Mouse (Mus musculus) CH12.LX (cell line): ENCODE results near the gene Mettl7b. TPM values are rescaled to one million over a fixed set of nuclear protein-coding genes. Genes with fewer than 3 reads are reported as not detected.

Experiments
- DNase-seq: peaks from one replicate; pipeline ENCODE4 v3.0.0-alpha.2; 2013; ENCODE audit errors: extremely low read depth
- H3K27ac ChIP-seq: 2 replicates; pipeline ENCODE4 v1.5.1; 2012; ENCODE audit warnings: low read depth, mild to moderate bottlenecking, control low read depth, moderate library complexity; ENCODE audit not compliant: insufficient read depth
- H3K27me3 ChIP-seq: replicated peaks from 2 replicates; pipeline ENCODE3; 2012; ENCODE audit warnings: inconsistent platforms
- H3K36me3 ChIP-seq, 2 experiments: replicated peaks in 1 of 2; 2 replicates each; pipeline versions ENCODE3 to v1.6.1; 2012; ENCODE audit warnings: inconsistent platforms in 1 of 2, low read length in 1 of 2, mild to moderate bottlenecking in 1 of 2, mixed read lengths in 1 of 2, moderate library complexity in 1 of 2; ENCODE audit not compliant: control insufficient read depth in 1 of 2, insufficient read depth in 1 of 2
- H3K4me1 ChIP-seq, 2 experiments: 2 replicates each; pipeline ENCODE4 v1.6.1; 2012; ENCODE audit warnings: inconsistent platforms in 1 of 2, moderate library complexity in 1 of 2; ENCODE audit not compliant: insufficient read depth in 2 of 2, control insufficient read depth in 1 of 2
- H3K4me2 ChIP-seq: 2 replicates; pipeline ENCODE4 v1.6.1; 2012; ENCODE audit warnings: low read depth, mild to moderate bottlenecking, control low read depth; ENCODE audit not compliant: poor library complexity, insufficient read depth, severe bottlenecking
- H3K4me3 ChIP-seq, 3 experiments: fragments of 150-350 bp in 1 of 3; sonication (generic) in 1 of 3; replicated peaks in 1 of 3; 2 replicates each; pipeline versions ENCODE3 to v1.5.1; 2011 to 2012; ENCODE audit warnings: low read depth in 2 of 3, low read length in 2 of 3, mild to moderate bottlenecking in 2 of 3, moderate library complexity in 2 of 3, control low read depth in 1 of 3, improper control_type of control experiment in 1 of 3, inconsistent platforms in 1 of 3, mixed read lengths in 1 of 3; ENCODE audit not compliant: poor library complexity in 1 of 3
- H3K79me2 ChIP-seq: replicated peaks from 2 replicates; pipeline ENCODE4 v1.6.1; 2012; ENCODE audit warnings: mild to moderate bottlenecking, moderate library complexity; ENCODE audit not compliant: control insufficient read depth, poor library complexity, insufficient read depth, severe bottlenecking; ENCODE audit errors: extremely low read depth
- H3K9ac ChIP-seq: 2 replicates; pipeline ENCODE4 v1.6.1; 2012; ENCODE audit warnings: low read depth, mild to moderate bottlenecking, control low read depth, moderate library complexity; ENCODE audit not compliant: insufficient read depth
- H3K9me3 ChIP-seq: replicated peaks from 2 replicates; pipeline ENCODE3; 2012; ENCODE audit warnings: low read length, inconsistent platforms, mixed read lengths
- CHD2 ChIP-seq: IDR thresholded peaks from 2 replicates; pipeline ENCODE4 v1.6.1; 2011; ENCODE audit warnings: low read length, improper control_type of control experiment
- CTCF ChIP-seq, 2 experiments: IDR thresholded peaks in 1 of 2; conservative IDR thresholded peaks in 1 of 2; 2 replicates each; pipeline ENCODE4 v1.5.1; 2011 to 2012; ENCODE audit warnings: low read depth in 2 of 2, low read length in 2 of 2, improper control_type of control experiment in 1 of 2, inconsistent platforms in 1 of 2, mild to moderate bottlenecking in 1 of 2, moderate library complexity in 1 of 2
- ELF1 ChIP-seq: IDR thresholded peaks from 2 replicates; pipeline ENCODE4 v1.6.1; 2014; ENCODE audit warnings: low read depth, mild to moderate bottlenecking, inconsistent platforms, low read length, improper control_type of control experiment
- EP300 ChIP-seq: IDR thresholded peaks from 2 replicates; pipeline ENCODE4 v1.6.1; 2011; ENCODE audit warnings: low read length, improper control_type of control experiment
- GABPA ChIP-seq: IDR thresholded peaks from 2 replicates; pipeline ENCODE4 v1.6.1; 2012; ENCODE audit warnings: low read depth, low read length, improper control_type of control experiment, inconsistent platforms; ENCODE audit not compliant: insufficient replicate concordance
- HCFC1 ChIP-seq: IDR thresholded peaks from 2 replicates; pipeline ENCODE4 v1.6.1; 2012; ENCODE audit warnings: low read depth, mild to moderate bottlenecking, inconsistent platforms, low read length, improper control_type of control experiment
- JUN ChIP-seq: IDR thresholded peaks from 2 replicates; pipeline ENCODE4 v1.6.1; 2011; ENCODE audit warnings: low read depth, mild to moderate bottlenecking, low read length, improper control_type of control experiment, moderate library complexity; ENCODE audit not compliant: insufficient read depth
- MAX ChIP-seq: IDR thresholded peaks from 2 replicates; pipeline ENCODE4 v1.6.1; 2011; ENCODE audit warnings: low read length, improper control_type of control experiment
- MAZ ChIP-seq: IDR thresholded peaks from 2 replicates; pipeline ENCODE4 v1.6.1; 2012; ENCODE audit warnings: low read depth, mild to moderate bottlenecking, inconsistent platforms, low read length, improper control_type of control experiment, moderate library complexity
- NRF1 ChIP-seq: IDR thresholded peaks from 2 replicates; pipeline ENCODE4 v1.6.1; 2014; ENCODE audit warnings: low read depth, mild to moderate bottlenecking, inconsistent platforms, low read length, improper control_type of control experiment, moderate library complexity
- POLR2A ChIP-seq: IDR thresholded peaks from 2 replicates; pipeline ENCODE4 v1.6.1; 2011; ENCODE audit warnings: low read depth, mild to moderate bottlenecking, improper control_type of control experiment, low read length
- POLR2AphosphoS2 ChIP-seq: IDR thresholded peaks from 2 replicates; pipeline ENCODE4 v1.6.1; 2011; ENCODE audit warnings: low read depth, low read length, improper control_type of control experiment
- SMC3 ChIP-seq: IDR thresholded peaks from 2 replicates; pipeline ENCODE4 v1.6.1; 2011; ENCODE audit warnings: low read depth, low read length, improper control_type of control experiment
- TBP ChIP-seq: conservative IDR thresholded peaks from 2 replicates; pipeline ENCODE4 v1.6.1; 2011; ENCODE audit warnings: low read depth, low read length, improper control_type of control experiment
- TCF12 ChIP-seq: IDR thresholded peaks from 2 replicates; pipeline ENCODE4 v1.6.1; 2014; ENCODE audit warnings: low read depth, mild to moderate bottlenecking, inconsistent platforms, low read length, improper control_type of control experiment
- UBTF ChIP-seq: IDR thresholded peaks from 2 replicates; pipeline ENCODE4 v1.6.1; 2012; ENCODE audit warnings: low read depth, mild to moderate bottlenecking, inconsistent platforms, low read length, improper control_type of control experiment, moderate library complexity
- ZC3H11A ChIP-seq: IDR thresholded peaks from 2 replicates; pipeline ENCODE4 v1.6.1; 2012; ENCODE audit warnings: low read depth, mild to moderate bottlenecking, inconsistent platforms, low read length, improper control_type of control experiment
- ZKSCAN1 ChIP-seq: IDR thresholded peaks from 2 replicates; pipeline ENCODE4 v1.6.1; 2012; ENCODE audit warnings: low read depth, inconsistent platforms, low read length, improper control_type of control experiment, borderline replicate concordance
- ZMIZ1 ChIP-seq: IDR thresholded peaks from 2 replicates; pipeline ENCODE4 v1.6.1; 2012; ENCODE audit warnings: low read depth, mild to moderate bottlenecking, inconsistent platforms, low read length, improper control_type of control experiment
- dilution Hi-C: fragments of 300-500 bp; cut with MboI; formaldehyde crosslinking; loops from 2 replicates; pipeline ENCODE4 v1.14.3; 2020; ENCODE audit warnings: low sequenced_read_pairs; ENCODE audit not compliant: extremely low pct_unique_long_range_greater_than_20kb, extremely low pct_ligation_motif_present
- in situ Hi-C: fragments of 300-500 bp; cut with MboI; formaldehyde crosslinking; loops from 3 replicates; pipeline ENCODE4 v1.14.3; 2019; ENCODE audit warnings: low sequenced_read_pairs, low pct_ligation_motif_present, low pct_unique_long_range_greater_than_20kb, mixed read lengths
- polyA plus RNA-seq: library from polyadenylated mRNA; unstranded; fragments of >175 nt; gene quantifications from 2 replicates; pipeline ENCODE4 v1.2.1, GENCODE M21; 2012; ENCODE audit warnings: low read depth; ENCODE audit not compliant: insufficient read length
- total RNA-seq, 2 experiments: library from RNA; depleted of rRNA; stranded (reverse); fragments of 300-350 nt in 1 of 2; fragments of >200 nt in 1 of 2; gene quantifications; 2 replicates each; pipeline ENCODE4 v1.2.3; 2012 to 2014

The Mettl7b gene
- total and polyA plus RNA-seq, 3 experiments, result not detected

- H3K9me3 ChIP-seq, result no peaks in the 10 kb centered on the region
- H3K79me2 ChIP-seq, result no peaks in the 10 kb centered on the region
- peak within 1 kb of the TSS; percentile 57 for H3K4me2 ChIP-seq
- H3K9ac ChIP-seq, result no peak within 1 kb of the TSS
- H3K27me3 ChIP-seq, result peaks cover 54% of the 10 kb centered on the region
- no peak within 1 kb of the TSS for H3K4me3 ChIP-seq
- in situ Hi-C loops, result no loop called here
- peaks cover 0 to 4% of the 10 kb centered on the region in 2 experiments; a peak in 2 of 4 replicates for H3K4me1 ChIP-seq
- no peak within 1 kb of the TSS for H3K27ac ChIP-seq
- TF ChIP-seq MAZ (no peak), POLR2AphosphoS2 (no peak), MAX (no peak), ELF1 (no peak), TBP (no peak), ZC3H11A (no peak), JUN (no peak), POLR2A (no peak), ZMIZ1 (no peak), NRF1 (no peak), HCFC1 (no peak), UBTF (no peak), GABPA (no peak), ZKSCAN1 (no peak), SMC3 (no peak)
- dilution Hi-C loops, result no loop called here
- no peaks in the 10 kb centered on the region for H3K36me3 ChIP-seq
- no peak for DNase-seq
Observed at GRCm38 (mm10) chr10:128933574-128933973, 27.2 kb downstream of the Mettl7b start, which contains the start of gene Itga7. Gene Itga7 (plus strand): TSS chr10:128933818.

GRCm38 (mm10) chr10:128931441-128931840 is 29.3 kb downstream of the Mettl7b start:
- no peak overlapping the region for H3K27ac ChIP-seq
- no peak overlapping the region for H3K9ac ChIP-seq
- no peak for DNase-seq
- TF ChIP-seq CTCF (conservative IDR thresholded peaks at IDR 0.05 in 1 of 2, IDR thresholded peaks at IDR 0.05 in 1 of 2; ENCODE audit: low read depth in 2 of 2, low read length in 2 of 2) (no peak), TCF12 (no peak), ZKSCAN1 (no peak), CHD2 (no peak), UBTF (no peak), POLR2A (no peak), EP300 (no peak)
- peaks cover 0 to 4% of the 10 kb centered on the region in 2 experiments; a peak in 2 of 4 replicates for H3K4me1 ChIP-seq
- no peaks in the 10 kb centered on the region for H3K9me3 ChIP-seq
- in situ Hi-C loops, result no loop called here
- H3K4me3 ChIP-seq, result no peak overlapping the region
- H3K36me3 ChIP-seq, result no peaks in the 10 kb centered on the region
- no peaks in the 10 kb centered on the region for H3K79me2 ChIP-seq
- H3K27me3 ChIP-seq, result peaks cover 56% of the 10 kb centered on the region
- dilution Hi-C loops, result no loop called here
- no peak overlapping the region for H3K4me2 ChIP-seq
